Mouse (Mus musculus) fibroblast of lung, adult 2 months (primary cell): ENCODE measurements around the gene Ccdc144b.

Experiments
- DNase-seq: peaks from one replicate; pipeline ENCODE4 v3.0.0-alpha.2; 2011; ENCODE audit warnings: low read depth

Ccdc144b gene

GRCm38 (mm10) chr3:36053447-36053846, at the start of gene Ccdc144b:
TSS of gene Ccdc144b (minus strand) at chr3:36053547.
- DNase-seq = no peak

- DNase-seq = no peak
Observed at GRCm38 (mm10) chr3:36095371-36095770, 42.0 kb upstream of the Ccdc144b start.

DNA sequence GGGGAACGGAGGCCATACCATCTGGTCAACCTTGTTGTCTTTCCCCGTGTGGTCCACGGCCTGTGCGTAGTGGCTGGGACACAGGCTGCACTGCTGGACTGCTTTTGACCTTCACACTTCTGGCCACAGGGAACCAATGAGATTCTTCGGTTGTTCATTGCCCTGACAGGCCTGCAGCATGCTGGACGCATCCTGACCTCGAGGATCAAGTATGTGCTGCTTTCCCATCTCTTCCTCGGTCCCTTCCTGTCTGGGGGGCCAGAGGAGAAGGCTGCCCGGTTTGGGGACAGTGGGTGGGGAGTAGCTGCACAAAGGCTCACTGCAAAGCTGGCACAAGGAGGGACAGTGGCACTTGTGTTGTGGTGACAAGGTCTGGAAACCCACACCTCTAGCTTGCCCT, 34.2 kb upstream of the Ccdc144b start:
- DNase-seq = no peak

DNA sequence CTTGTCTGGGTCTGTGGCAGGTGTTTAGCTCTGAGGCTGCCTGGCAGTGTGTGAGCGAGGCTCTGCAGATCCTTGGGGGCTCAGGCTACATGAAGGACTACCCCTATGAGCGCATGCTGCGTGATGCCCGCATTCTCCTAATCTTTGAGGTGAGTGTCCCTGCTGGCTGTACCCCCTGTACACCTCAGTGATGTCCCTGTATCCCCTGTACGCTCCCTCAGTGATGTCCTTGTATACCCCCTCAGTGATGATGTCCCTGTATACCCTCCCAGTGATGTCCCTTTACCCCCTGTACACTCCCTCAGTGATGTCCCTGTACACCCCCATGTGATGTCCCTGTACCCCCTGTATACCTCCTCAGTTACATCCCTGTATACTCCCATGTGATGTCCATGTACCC, 32.0 kb upstream of the Ccdc144b start:
- no peak for DNase-seq

DNA sequence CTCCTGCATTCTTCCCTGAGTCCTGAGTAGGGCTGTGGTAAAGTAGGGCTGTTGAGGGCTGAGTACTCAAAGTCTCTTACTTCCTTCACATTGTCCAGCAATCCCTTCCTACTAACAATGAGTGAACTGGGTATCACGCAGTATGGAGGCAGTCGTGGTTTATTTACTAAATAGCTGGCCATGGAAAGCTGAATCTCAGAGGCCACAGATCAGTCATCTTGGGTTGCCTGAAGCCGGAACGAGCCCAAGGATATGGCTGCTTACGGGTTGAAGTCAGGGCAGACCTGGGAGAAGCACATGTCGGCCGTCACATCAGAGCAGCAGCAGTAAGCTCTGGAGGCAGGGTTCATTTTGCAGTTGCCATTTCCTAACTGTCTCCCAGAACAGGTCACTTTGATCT, 30.0 kb upstream of the Ccdc144b start:
- no peak for DNase-seq

DNA sequence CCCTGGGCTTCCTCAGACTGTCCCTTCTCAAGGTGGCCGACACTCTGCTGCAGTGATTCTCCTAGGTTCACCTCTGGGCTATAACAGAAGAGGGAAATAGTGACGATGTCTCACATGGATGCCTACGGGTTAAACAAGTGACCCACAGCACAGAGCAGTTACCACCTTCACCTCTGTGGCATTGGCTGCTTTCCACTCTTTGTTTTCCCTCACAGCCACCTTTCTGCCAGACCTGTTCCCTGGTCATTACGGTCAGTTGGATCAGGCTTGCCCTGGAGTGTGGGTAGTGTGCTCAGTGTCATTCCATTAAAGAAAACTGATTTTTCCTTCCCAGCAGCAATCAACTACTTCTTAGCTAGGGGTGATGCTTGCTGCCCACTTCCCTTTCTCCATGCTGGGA, 29.5 kb upstream of the Ccdc144b start:
- no peak for DNase-seq

GRCm38 (mm10) chr3:36080741-36081140, 27.4 kb upstream of the Ccdc144b start:
- DNase-seq = no peak

GRCm38 (mm10) chr3:36079886-36080285, 26.5 kb upstream of the Ccdc144b start:
- no peak for DNase-seq

DNA sequence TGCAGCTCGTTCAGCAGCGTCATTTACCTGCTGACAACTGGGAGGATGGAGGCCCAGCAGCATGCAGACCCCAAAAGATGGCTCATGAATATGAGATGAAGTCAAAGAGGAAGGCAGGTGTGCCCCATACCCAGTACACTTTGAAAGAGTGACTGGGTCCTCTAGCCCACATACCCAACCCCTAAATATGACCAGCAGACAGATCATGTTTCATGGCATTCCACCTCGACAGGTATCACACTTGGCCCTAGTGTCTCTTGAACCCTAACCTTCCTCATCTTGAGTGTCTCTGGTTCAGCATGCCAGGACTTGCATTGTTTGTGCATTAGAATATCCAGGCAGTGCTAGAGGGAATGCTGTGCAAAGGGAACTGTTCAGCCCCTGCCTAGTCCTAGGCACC, 24.0 kb upstream of the Ccdc144b start:
- no peak for DNase-seq

DNA sequence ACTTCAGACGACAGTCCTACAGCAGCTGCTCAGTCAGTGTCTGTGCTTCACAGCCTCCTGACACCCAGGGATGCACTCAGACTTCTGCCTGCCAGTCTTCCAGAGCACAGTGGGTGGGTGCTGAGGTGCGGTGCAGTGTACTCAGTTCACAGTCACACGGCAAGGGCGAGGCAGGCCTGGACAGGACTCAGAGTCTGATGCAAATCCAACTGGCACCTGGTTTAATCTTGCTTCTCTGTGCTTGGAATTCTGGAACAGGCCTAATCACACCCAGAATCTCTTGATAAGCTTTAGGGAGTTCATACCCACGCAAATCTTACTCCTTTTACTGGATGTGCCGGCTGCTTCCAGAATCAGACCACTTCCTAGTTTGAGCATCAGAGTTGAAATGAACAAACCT, 22.1 kb upstream of the Ccdc144b start:
- no peak for DNase-seq

DNA sequence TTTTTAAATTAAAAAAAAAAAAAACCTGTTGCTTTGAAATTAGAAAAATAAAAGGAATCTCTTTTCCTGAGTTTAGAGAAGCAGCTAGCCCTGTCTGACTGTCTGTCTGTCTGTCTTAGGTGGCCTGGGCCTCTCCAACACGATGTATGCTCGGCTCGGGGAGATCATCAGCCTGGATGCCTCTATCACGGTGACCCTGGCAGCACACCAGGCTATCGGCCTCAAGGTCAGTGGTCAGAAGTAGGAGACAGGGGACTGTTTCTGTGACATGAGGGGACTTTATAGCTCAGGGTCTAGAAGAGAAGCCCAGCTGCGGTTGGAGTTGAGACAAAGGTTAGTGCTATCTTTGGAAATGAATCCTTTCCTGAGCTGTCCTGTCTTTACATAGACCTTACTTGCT, 20.9 kb upstream of the Ccdc144b start:
- no peak for DNase-seq

DNA sequence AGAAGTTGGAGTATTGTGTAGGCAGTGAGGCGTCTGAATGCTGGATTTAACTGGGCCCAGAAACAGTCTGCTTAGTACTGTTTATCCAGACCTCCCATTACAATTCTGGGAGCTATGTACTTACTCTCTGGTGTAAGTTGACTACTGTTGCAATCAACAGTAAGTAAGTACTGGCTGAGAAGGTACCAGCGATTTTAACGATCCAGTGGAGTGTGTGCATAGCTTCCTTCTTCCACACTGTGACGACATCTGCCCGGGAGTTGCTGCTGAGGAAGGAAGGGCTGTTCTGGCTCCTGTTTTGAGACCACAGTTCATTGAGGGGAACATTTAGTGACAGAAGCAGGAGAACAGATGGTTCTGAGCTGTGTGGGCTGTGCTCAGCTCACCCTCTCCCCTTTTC, 17.7 kb upstream of the Ccdc144b start:
- no peak for DNase-seq

DNA sequence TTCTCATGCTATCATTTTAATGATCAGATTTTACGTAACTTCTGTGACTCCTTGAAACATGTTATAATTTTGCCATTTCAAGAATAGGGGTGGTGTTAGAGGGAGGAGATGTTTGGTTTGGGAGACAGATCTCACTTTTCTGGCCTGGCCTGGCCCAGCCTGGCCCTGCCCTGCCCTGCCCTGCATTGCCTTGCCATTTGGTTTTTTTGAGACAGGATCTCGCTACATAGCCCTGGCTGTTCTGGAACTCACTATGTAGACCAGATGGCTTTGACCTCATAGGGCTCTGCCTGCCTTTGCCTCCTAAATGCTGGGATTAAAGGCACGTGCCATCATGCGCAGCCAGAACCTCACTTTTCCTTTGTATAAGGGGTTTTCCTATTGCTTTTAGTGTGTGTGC, 17.1 kb upstream of the Ccdc144b start:
- no peak for DNase-seq

- DNase-seq = no peak
Observed at GRCm38 (mm10) chr3:36067731-36068130, 14.4 kb upstream of the Ccdc144b start.

GRCm38 (mm10) chr3:36065843-36066651, 12.7 kb upstream of the Ccdc144b start, which contains the start of gene Acad9:
TSS of gene Acad9 (plus strand) at chr3:36065979.
- DNase-seq = peak; percentile 90

DNA sequence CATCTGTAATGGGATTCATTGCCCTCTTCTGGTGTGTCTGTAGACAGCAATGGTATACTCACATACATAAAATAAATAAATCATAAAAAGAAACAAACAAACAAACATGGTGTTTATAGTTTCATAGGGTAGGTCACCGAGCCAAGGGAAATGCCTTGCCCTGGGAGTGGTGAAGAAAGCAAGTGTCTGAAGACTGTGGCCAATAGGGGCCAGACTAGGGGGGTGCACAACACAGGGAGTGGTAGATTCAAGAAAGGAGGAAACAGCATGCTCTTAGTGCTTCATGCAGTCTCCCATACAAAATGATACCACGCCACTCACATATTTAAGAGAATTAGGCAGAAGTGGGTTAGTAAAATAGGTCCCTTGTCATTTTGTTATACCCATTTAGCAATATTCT, 11.8 kb upstream of the Ccdc144b start:
- no peak for DNase-seq

DNA sequence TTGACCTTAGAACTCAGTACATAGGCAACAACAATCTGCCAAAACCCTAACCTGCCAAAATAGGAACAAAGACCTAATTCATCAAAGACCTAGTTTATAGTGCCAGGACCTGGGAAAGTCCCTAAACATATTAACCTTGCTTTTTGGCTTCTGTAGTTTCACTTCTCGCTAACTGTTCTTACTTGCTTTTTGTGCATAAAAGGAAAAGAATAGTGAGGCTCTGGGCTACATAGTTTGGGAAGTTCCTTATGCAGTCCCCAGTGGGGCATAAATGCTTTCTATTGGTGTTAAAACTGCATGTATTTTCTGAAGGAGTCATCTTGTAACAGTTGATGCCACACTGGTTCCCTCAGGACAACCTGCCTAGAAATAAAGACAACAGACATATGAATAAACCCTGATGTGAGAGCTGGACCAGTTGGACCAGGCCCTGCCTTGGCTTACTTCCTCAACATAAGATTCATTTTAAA, 11.3 kb upstream of the Ccdc144b start:
- DNase-seq = no peak

- DNase-seq = no peak
Observed at GRCm38 (mm10) chr3:36060096-36060850, 6.9 kb upstream of the Ccdc144b start.

DNA sequence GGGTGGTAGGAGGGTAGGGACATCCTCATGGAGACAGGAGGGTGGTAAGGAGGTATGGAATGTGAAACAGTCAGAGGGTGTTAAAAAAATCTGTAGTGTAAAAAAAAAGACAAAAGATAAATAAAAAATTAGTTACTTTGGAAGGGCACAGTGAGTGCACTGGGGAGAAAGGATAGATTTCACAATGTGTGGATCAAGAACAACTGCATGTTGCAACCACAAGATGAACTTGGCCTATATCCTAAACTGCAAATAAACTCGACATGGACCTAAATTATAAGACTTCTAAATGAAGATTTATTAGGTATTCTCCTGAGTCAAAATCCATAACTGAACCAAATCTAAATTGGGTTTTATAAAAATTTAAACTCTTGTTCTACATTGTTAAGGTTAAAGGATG, 4.2 kb downstream of the Ccdc144b start:
- DNase-seq = no peak

DNA sequence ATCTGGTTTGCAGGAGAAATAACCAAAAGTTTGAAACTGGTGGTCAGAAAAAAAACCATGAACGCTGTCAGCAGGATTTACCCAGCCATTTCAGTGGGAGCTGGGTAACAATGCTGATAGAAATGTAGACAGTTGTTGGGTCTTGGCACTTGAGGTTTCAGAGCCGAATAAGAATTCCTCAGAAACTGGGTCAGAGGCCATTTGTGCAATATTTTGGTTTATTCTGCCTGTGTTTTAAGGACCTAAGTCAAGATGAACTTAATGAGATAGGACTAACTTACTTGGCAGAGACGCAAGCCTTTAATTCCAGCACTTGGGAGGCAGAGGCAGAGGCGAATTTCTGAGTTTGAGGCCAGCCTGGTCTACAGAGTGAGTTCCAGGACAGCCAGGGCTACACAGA, 8.3 kb downstream of the Ccdc144b start:
- no peak for DNase-seq

DNA sequence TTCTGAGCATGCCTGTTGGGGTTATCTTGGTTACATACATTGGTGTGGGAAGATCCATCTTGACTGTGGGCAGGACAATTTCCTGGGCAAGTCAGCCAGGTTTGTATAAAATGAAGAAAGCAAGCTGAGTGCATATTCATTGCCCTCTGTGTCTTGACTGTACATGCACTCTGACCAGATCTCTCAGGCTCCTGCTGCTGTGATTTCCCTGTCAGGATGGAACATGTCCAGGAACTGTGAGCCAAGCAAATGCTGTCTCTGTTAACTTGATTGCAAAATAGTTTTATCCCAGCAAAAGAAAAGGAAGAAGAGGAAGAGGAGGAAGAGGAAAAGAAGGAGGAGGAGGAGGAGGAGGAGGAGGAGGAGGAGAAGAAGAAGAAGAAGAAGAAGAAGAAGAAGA, 8.8 kb downstream of the Ccdc144b start:
- no peak for DNase-seq

- peak; percentile 8 for DNase-seq
Observed at GRCm38 (mm10) chr3:36031740-36032510, 21.4 kb downstream of the Ccdc144b start.

DNA sequence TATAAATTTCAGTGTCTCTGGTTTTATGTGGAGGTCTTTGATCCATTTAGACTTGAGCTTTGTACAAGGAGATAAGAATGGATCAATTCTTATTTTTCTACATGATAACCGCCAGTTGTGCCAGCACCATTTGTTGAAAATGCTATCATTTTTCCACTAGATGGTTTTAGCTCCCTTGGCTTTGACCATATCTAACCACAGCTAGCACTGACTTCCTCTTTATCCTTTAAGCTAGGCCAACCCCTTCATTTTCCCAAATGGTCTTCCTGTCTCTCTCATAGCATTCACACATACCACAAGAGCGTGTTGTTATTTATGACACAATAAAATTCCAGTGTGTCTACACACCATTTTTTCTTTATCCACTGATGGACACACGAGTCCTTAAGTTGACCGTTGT, 23.4 kb downstream of the Ccdc144b start:
- no peak for DNase-seq
